8 mouse cellular contexts compared by ENCODE assay signal in genomic region chr17:22817471-22818198, GRCm38 (mm10). TPM values are rescaled to one million over a fixed set of nuclear protein-coding genes. Genes with fewer than 3 reads are reported as not detected.
DNase-seq lines count a peak whose midpoint lies in the region; ATAC-seq lines count a peak whose summit lies in the region.

No protein-coding gene starts in this region.

- peak overlapping the region; percentile 85 for H3K9ac ChIP-seq in hindbrain, embryonic 15.5 days

- 1% methylated on average over 28 of the region's 28 CpGs for WGBS in hindbrain, embryonic 15.5 days

- H3K27ac ChIP-seq in hindbrain, embryonic 15.5 days (replicated peaks), result peak overlapping the region; percentile 97

- peak; percentile 89 for DNase-seq in ZHBTc4 (ENCODE audit: low read depth, low spot score)
- DNase-seq in cerebellum, postnatal 25 days, result peak; percentile 70 to 80
- peak; percentile 55 for DNase-seq in gastrocnemius, adult 18-20 months (ENCODE audit: low spot score)
- DNase-seq in layer of hippocampus, postnatal 36 days, result peak; percentile 45 to 46
- DNase-seq in lung, postnatal 25 days (ENCODE audit: low spot score), result peak; percentile 75
- DNase-seq in retina, postnatal 7 days (ENCODE audit: low read depth, low spot score), result peak; percentile 51
- peak; percentile 78 for DNase-seq in yolk sac, embryonic 10.5 days (ENCODE audit: low spot score)

- peak; percentile 98 for ATAC-seq in hindbrain, embryonic 15.5 days (ENCODE audit: low FRiP score, low read depth)

- peak overlapping the region; percentile 92 for H3K4me3 ChIP-seq in hindbrain, embryonic 15.5 days

- H3K4me1 ChIP-seq in hindbrain, embryonic 15.5 days (replicated peaks), result peaks cover 13% of the 10 kb centered on the region

- H3K9me3 ChIP-seq in hindbrain, embryonic 15.5 days, result no peaks in the 10 kb centered on the region

- peaks cover 13% of the 10 kb centered on the region for H3K36me3 ChIP-seq in hindbrain, embryonic 15.5 days

- H3K4me2 ChIP-seq in hindbrain, embryonic 15.5 days, result peak overlapping the region; percentile 55

- H3K27me3 ChIP-seq in hindbrain, embryonic 15.5 days, result no peaks in the 10 kb centered on the region

RNA-seq across cellular contexts. Expression of gene Zfp945, which starts 49.3 kb away (rescaled TPM):
- 1 to 10 TPM; 1.9 to 2.3 TPM for total RNA-seq in gastrocnemius, adult 18-20 months (2021)
- 18.3 and 19.9 TPM in 2 replicates for polyA plus RNA-seq in hindbrain, embryonic 15.5 days (2015; fragmentation: Nextera tagmentation; extraction: Ambion mirVana)
- 10 to 100 TPM in 1 of 2 experiments, 1 to 10 TPM in 1; 9.3 to 10.1 TPM for total RNA-seq in layer of hippocampus, postnatal 36 days (2021)

Comparison
In these comparisons a context has a peak if more than half of its experiments do, and no peak if none do; other contexts are left out.
1. Peak in every context shown above with its lines: DNase-seq, ATAC-seq, H3K4me3 ChIP-seq and H3K27ac ChIP-seq.